Mouse (Mus musculus) lung, adult 2 months (tissue): ENCODE results near the gene Cdx4.

Experiments used
- CTCF ChIP-seq: fragments of 200-500 bp; IDR thresholded peaks from 2 replicates; pipeline ENCODE4 v1.5.1; 2011; ENCODE audit warnings: mild to moderate bottlenecking, low read length, control low read depth; ENCODE audit not compliant: insufficient read depth
- POLR2A ChIP-seq: fragments of 200-500 bp; IDR thresholded peaks from 2 replicates; pipeline ENCODE4 v1.6.1; 2011; ENCODE audit warnings: low read depth, mild to moderate bottlenecking, control low read depth, low read length, borderline replicate concordance; ENCODE audit errors: extremely low read depth

DNA sequence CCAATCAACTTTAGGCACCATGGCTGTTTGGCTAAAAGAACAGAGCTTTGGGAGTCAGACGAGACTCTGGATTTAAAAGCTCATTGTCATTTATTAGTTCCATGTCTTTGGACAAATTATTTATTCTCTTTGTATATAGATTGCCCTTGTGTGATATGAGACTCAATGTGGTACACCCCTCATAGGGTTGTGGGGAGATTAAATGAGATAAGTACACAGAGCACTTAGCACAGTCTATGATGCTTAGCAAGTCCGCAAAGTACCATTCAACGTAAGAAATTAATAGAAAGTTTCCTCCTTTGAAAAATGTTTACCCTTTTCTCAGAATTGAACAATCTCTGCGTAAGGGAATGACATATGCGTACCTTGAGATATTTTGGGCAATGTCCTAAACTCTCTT, 34.6 kb downstream of the Cdx4 start:
- TF ChIP-seq CTCF (no peak), POLR2A (no peak)
